Mouse (Mus musculus) granulocyte monocyte progenitor cell, adult 5-6 weeks (primary cell): ENCODE measurements around the gene Spint4. TPM values are rescaled to one million over a fixed set of nuclear protein-coding genes. Genes with fewer than 3 reads are reported as not detected.
A peak's percentile ranks its signal among the peaks of the same experiment; 100 is the strongest.

Experiments used
- ATAC-seq: replicated peaks from 2 replicates; pipeline ENCODE4 v1.8.0; 2016; ENCODE audit warnings: mild to moderate bottlenecking, moderate TSS enrichment, inconsistent platforms; ENCODE audit not compliant: poor library complexity, severe bottlenecking
- total RNA-seq, 2 experiments: library from RNA; stranded (forward) in 1 of 2; stranded (reverse) in 1 of 2; fragments of 200-712, 200-1000 nt in 1 of 2; fragments of >200 nt in 1 of 2; fragmentation: Nextera tagmentation in 1 of 2; gene quantifications; 2 replicates each; pipeline ENCODE4 v1.2.3; 2014 to 2017

Gene Spint4
- total RNA-seq, 2 experiments from 2014 or later: not detected

GRCm38 (mm10) chr2:164725895-164726619 lies 27.8 kb downstream of the Spint4 start:
- ATAC-seq: peak; percentile 66

DNA sequence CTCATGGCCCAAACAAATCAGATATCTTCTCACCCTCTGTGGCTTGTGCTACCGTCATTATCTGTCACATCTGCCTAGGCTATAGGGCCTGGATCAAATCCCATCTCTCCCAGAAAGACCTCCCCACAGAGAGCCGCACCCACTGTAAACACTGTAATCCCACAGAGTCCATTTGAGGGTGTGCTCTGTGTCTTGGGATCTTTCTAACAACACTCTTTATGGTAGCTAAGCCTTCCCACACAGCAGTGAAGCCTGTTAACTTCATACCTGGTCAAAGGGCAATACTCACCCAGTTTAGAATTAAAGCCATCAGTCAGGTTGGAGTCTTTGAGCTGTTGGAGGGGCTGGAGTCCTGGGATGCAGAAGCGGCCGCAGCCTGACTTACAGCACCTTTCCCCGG lies 33.4 kb downstream of the Spint4 start:
- no peak for ATAC-seq

DNA sequence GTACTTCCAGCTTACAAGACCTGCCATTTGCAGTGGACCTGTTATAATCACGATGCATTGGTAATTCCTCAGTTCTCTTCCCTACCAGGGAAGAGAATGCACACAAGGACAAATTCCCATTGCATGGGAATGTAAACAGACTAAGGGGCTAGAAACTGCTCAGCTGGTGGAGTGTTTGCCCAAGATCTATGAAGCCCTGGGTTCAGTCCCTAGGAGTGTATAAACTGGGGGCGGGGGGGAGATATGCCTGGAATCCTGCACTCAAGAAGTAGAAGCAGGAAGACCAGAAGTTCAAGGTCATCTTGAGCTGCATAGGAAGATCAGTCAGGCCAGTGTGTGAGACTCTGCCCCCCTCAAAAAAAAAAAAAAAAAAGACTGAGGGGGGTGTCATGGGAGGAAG lies 35.0 kb downstream of the Spint4 start:
- ATAC-seq: no peak

DNA sequence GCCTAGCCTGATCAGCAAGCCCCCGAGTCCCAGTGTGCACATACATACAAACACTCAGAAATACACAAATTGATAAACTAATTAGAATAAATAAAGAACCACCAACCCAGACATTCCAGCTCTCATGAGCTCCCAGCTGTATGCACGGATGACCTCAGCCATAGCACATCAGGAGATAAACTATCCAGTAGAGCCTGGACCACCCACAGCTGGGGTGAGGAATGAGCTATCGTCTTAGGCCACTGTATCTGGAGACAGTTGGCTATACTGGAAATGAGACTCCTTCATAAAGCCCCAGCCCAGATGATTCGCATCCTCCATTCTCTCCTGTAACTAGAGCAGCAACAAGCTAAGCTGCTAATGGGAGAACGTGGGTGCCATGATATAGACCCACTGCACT lies 36.5 kb downstream of the Spint4 start:
- ATAC-seq: no peak

GRCm38 (mm10) chr2:164735446-164735845 lies 37.1 kb downstream of the Spint4 start:
- no peak for ATAC-seq

DNA sequence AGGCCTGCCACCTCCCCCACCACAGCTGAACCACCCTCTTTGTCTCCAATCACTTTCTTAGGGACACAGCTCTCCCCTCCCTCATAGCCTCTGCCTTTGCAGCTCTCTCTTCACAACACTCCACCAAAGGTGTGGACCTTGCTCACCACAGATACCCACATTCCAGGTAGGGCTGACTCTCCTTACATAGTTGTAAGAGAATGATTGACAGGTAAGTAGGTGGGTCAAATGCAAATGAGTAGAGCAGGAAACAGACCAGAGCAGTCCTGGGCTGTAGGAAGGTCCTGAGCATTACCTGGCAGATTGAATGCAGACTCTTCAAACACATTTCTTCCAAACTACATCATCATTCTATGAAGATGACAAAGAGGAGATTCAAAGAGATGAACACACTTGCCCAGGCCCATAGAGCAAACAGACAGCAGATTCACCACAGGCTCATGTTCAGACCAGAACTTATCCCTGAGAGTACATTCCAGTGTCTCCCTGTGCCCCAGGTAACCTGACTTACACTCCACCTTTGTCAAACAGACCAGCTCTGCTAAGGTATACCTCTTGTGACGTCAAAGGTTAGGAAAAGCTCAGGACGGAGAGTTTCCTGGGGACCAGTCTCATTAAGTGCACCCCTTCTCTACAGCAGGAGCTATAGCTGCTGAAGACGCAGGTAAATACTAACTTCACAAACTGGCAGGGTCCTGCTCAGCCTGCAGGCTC lies 39.2 kb downstream of the Spint4 start:
- no peak for ATAC-seq

DNA sequence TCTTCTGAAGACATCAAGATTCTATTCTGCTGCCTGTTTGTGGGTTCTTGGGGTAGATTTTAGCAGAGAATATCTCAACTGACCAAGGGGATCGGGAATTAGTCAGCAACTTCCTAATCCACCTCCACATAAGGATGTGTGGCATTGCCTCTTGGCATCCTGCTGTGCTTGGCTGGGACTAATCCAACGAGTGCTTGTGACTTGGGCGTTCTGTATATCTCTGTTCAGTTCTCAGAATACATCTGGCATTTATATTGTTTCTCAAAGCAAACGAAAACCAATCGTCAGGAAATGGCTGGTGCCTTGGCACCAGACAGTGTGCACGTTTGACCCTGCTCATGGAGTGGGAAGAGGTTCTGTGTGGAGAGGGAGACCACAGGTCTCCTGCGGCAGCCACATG lies 41.6 kb downstream of the Spint4 start:
- no peak for ATAC-seq

DNA sequence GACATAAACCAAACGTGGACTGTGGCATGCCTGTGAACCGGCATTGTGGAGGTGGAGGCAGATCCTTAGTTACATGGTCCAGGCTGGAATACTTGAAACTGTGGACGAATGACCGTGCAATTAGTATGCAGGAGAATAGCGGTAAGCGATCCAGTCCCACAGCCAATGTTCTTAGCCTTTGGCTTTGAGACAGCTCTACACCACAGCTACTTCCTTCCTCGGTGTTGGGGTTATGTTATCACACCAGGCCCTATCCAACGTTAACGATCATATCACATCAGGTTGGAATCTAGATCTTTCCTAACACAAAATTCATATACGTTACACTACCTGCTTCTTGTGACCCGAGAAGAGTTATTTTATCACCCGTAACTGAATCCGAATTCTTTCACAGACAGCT lies 46.7 kb downstream of the Spint4 start:
- ATAC-seq: peak; percentile 56

GRCm38 (mm10) chr2:164745843-164746479 lies 47.7 kb downstream of the Spint4 start, which contains the start of the genes Wfdc3 and Dnttip1:
Gene Wfdc3 (minus strand): TSS chr2:164745931.
Gene Dnttip1 (plus strand): TSS chr2:164745983.
- peak; percentile 91 for ATAC-seq

GRCm38 (mm10) chr2:164746693-164747092 lies 48.4 kb downstream of the Spint4 start:
- ATAC-seq: no peak

GRCm38 (mm10) chr2:164748191-164748590 lies 49.9 kb downstream of the Spint4 start:
- no peak for ATAC-seq

DNA sequence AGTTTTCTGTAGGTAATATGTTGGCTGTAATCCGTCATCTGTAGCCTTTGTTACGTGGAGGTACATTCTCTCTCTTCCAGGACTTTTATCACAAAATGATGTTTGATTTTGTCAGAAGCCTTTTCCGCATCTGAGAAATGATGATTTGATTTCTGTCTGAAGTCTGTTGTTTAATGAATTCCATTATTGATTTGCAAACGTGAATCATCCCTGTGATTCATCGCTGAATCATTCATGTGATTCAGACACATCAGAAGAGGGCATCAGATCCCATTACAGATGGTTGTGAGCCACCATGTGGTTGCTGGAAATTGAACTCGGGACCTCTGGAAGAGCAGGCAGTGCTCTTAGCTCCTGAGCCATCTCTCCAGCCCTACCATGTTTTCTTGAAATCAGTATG lies 50.7 kb downstream of the Spint4 start:
- ATAC-seq: no peak

Other genes with a start within 250 kb of the Spint4 start
Only the 30 nearest of the 32 such genes appear.
- gene Gm20458, start 237.5 kb upstream of the Spint4 start, total RNA-seq (2014; fragmentation: Nextera tagmentation): not detected in 2 replicates
- gene Gm20458, start 237.5 kb upstream of the Spint4 start, total RNA-seq (2017): not detected in 2 replicates
- gene Trp53tg5, start 224.8 kb upstream of the Spint4 start, total RNA-seq (2014; fragmentation: Nextera tagmentation): not detected in 2 replicates
- not detected in 2 replicates for gene Trp53tg5, start 224.8 kb upstream of the Spint4 start, total RNA-seq (2017)
- 5.6 TPM in 1 of 2 replicates, not detected in the other for gene Dbndd2, start 212.4 kb upstream of the Spint4 start, total RNA-seq (2014; fragmentation: Nextera tagmentation)
- 0.46 and 0.95 TPM in 2 replicates for gene Dbndd2, start 212.4 kb upstream of the Spint4 start, total RNA-seq (2017)
- 97.1 and 103 TPM in 2 replicates for gene Pigt, start 201.0 kb upstream of the Spint4 start, total RNA-seq (2014; fragmentation: Nextera tagmentation)
- 27.2 and 27.5 TPM in 2 replicates for gene Pigt, start 201.0 kb upstream of the Spint4 start, total RNA-seq (2017)
- not detected in 2 replicates for gene Wfdc2, start 136.1 kb upstream of the Spint4 start, total RNA-seq (2014; fragmentation: Nextera tagmentation)
- not detected in 2 replicates for gene Wfdc2, start 136.1 kb upstream of the Spint4 start, total RNA-seq (2017)
- gene Spint3, start 125.0 kb upstream of the Spint4 start, total RNA-seq (2014; fragmentation: Nextera tagmentation): not detected in 2 replicates
- not detected in 2 replicates for gene Spint3, start 125.0 kb upstream of the Spint4 start, total RNA-seq (2017)
- not detected in 2 replicates for gene Wfdc6a, start 113.1 kb upstream of the Spint4 start, total RNA-seq (2014; fragmentation: Nextera tagmentation)
- gene Wfdc6a, start 113.1 kb upstream of the Spint4 start, total RNA-seq (2017): not detected in 2 replicates
- gene Eppin, start 104.9 kb upstream of the Spint4 start, total RNA-seq (2014; fragmentation: Nextera tagmentation): not detected in 2 replicates
- not detected in 2 replicates for gene Eppin, start 104.9 kb upstream of the Spint4 start, total RNA-seq (2017)
- not detected in 2 replicates for gene Wfdc6b, start 85.0 kb upstream of the Spint4 start, total RNA-seq (2014; fragmentation: Nextera tagmentation)
- not detected in 2 replicates for gene Wfdc6b, start 85.0 kb upstream of the Spint4 start, total RNA-seq (2017)
- not detected in 2 replicates for gene Wfdc8, start 84.9 kb upstream of the Spint4 start, total RNA-seq (2014; fragmentation: Nextera tagmentation)
- gene Wfdc8, start 84.9 kb upstream of the Spint4 start, total RNA-seq (2017): not detected in 2 replicates
- not detected in 2 replicates for gene Wfdc16, start 59.7 kb upstream of the Spint4 start, total RNA-seq (2014; fragmentation: Nextera tagmentation)
- not detected in 2 replicates for gene Wfdc16, start 59.7 kb upstream of the Spint4 start, total RNA-seq (2017)
- not detected in 2 replicates for gene Wfdc10, start 42.5 kb upstream of the Spint4 start, total RNA-seq (2014; fragmentation: Nextera tagmentation)
- not detected in 2 replicates for gene Wfdc10, start 42.5 kb upstream of the Spint4 start, total RNA-seq (2017)
- gene Wfdc9, start 41.9 kb upstream of the Spint4 start, total RNA-seq (2014; fragmentation: Nextera tagmentation): not detected in 2 replicates
- gene Wfdc9, start 41.9 kb upstream of the Spint4 start, total RNA-seq (2017): not detected in 2 replicates
- not detected in 2 replicates for gene Wfdc11, start 24.4 kb upstream of the Spint4 start, total RNA-seq (2014; fragmentation: Nextera tagmentation)
- not detected in 2 replicates for gene Wfdc11, start 24.4 kb upstream of the Spint4 start, total RNA-seq (2017)
- not detected in 2 replicates for gene Wfdc13, start 13.4 kb upstream of the Spint4 start, total RNA-seq (2014; fragmentation: Nextera tagmentation)
- gene Wfdc13, start 13.4 kb upstream of the Spint4 start, total RNA-seq (2017): not detected in 2 replicates
- gene Spint5, start 16.8 kb downstream of the Spint4 start, total RNA-seq (2014; fragmentation: Nextera tagmentation): not detected in 2 replicates
- not detected in 2 replicates for gene Spint5, start 16.8 kb downstream of the Spint4 start, total RNA-seq (2017)
- gene Wfdc3, start 47.4 kb downstream of the Spint4 start, total RNA-seq (2014; fragmentation: Nextera tagmentation): not detected in 2 replicates
- not detected in 2 replicates for gene Wfdc3, start 47.4 kb downstream of the Spint4 start, total RNA-seq (2017)
- 31.1 and 36.9 TPM in 2 replicates for gene Dnttip1, start 47.5 kb downstream of the Spint4 start, total RNA-seq (2014; fragmentation: Nextera tagmentation)
- gene Dnttip1, start 47.5 kb downstream of the Spint4 start, total RNA-seq (2017): 21.5 and 27.3 TPM in 2 replicates
- gene Ube2c, start 71.4 kb downstream of the Spint4 start, total RNA-seq (2014; fragmentation: Nextera tagmentation): 24.5 and 75.2 TPM in 2 replicates
- gene Ube2c, start 71.4 kb downstream of the Spint4 start, total RNA-seq (2017): 112 and 138 TPM in 2 replicates
- not detected in 2 replicates for gene Tnnc2, start 81.5 kb downstream of the Spint4 start, total RNA-seq (2014; fragmentation: Nextera tagmentation)
- not detected in 2 replicates for gene Tnnc2, start 81.5 kb downstream of the Spint4 start, total RNA-seq (2017)
- not detected in 2 replicates for gene Snx21, start 87.3 kb downstream of the Spint4 start, total RNA-seq (2014; fragmentation: Nextera tagmentation)
- gene Snx21, start 87.3 kb downstream of the Spint4 start, total RNA-seq (2017): 0.17 and 0.77 TPM in 2 replicates
- gene Acot8, start 106.4 kb downstream of the Spint4 start, total RNA-seq (2014; fragmentation: Nextera tagmentation): 24.7 and 25.5 TPM in 2 replicates
- gene Acot8, start 106.4 kb downstream of the Spint4 start, total RNA-seq (2017): 22.3 and 32.6 TPM in 2 replicates
- gene Zswim3, start 106.6 kb downstream of the Spint4 start, total RNA-seq (2014; fragmentation: Nextera tagmentation): 2.7 and 4.1 TPM in 2 replicates
- 1.8 and 2.0 TPM in 2 replicates for gene Zswim3, start 106.6 kb downstream of the Spint4 start, total RNA-seq (2017)
- gene Zswim1, start 124.2 kb downstream of the Spint4 start, total RNA-seq (2014; fragmentation: Nextera tagmentation): 5.8 and 7.0 TPM in 2 replicates
- 2.8 and 3.5 TPM in 2 replicates for gene Zswim1, start 124.2 kb downstream of the Spint4 start, total RNA-seq (2017)
- gene Spata25, start 130.0 kb downstream of the Spint4 start, total RNA-seq (2014; fragmentation: Nextera tagmentation): not detected in 2 replicates
- gene Spata25, start 130.0 kb downstream of the Spint4 start, total RNA-seq (2017): not detected in 2 replicates
- 89.0 and 135 TPM in 2 replicates for gene Ctsa, start 134.4 kb downstream of the Spint4 start, total RNA-seq (2014; fragmentation: Nextera tagmentation)
- gene Ctsa, start 134.4 kb downstream of the Spint4 start, total RNA-seq (2017): 79.5 and 109 TPM in 2 replicates
- 6.1 and 8.7 TPM in 2 replicates for gene Neurl2, start 135.0 kb downstream of the Spint4 start, total RNA-seq (2014; fragmentation: Nextera tagmentation)
- 3.4 and 4.0 TPM in 2 replicates for gene Neurl2, start 135.0 kb downstream of the Spint4 start, total RNA-seq (2017)
- gene Pltp, start 159.2 kb downstream of the Spint4 start, total RNA-seq (2014; fragmentation: Nextera tagmentation): not detected in 2 replicates
- gene Pltp, start 159.2 kb downstream of the Spint4 start, total RNA-seq (2017): not detected in 2 replicates
- 36.7 and 50.8 TPM in 2 replicates for gene Pcif1, start 180.8 kb downstream of the Spint4 start, total RNA-seq (2014; fragmentation: Nextera tagmentation)
- gene Pcif1, start 180.8 kb downstream of the Spint4 start, total RNA-seq (2017): 21.3 and 27.4 TPM in 2 replicates
- gene Zfp335, start 213.3 kb downstream of the Spint4 start, total RNA-seq (2014; fragmentation: Nextera tagmentation): 11.5 and 16.3 TPM in 2 replicates
- 5.6 and 7.5 TPM in 2 replicates for gene Zfp335, start 213.3 kb downstream of the Spint4 start, total RNA-seq (2017)